Mouse (Mus musculus): ENCODE data around the gene Dpt.

- TF ChIP-seq POLR2A (IDR thresholded peaks at IDR 0.05; ENCODE audit: borderline replicate concordance, extremely low read depth, low read depth, low read length) = no peak
- peak; percentile 66 for TF ChIP-seq CTCF (IDR thresholded peaks at IDR 0.05; ENCODE audit: insufficient read depth, low read length)
Measured at GRCm38 (mm10) chr1:164762276-164762675, 34.2 kb upstream of the Dpt start.

Data from lung, adult 2 months (tissue).